Mouse (Mus musculus): ENCODE data around the gene Taok3.

- TF ChIP-seq POLR2A (IDR thresholded peaks at IDR 0.05; ENCODE audit: low read depth, low read length), result no peak
- TF ChIP-seq CTCF (conservative IDR thresholded peaks at IDR 0.05; ENCODE audit: insufficient read depth, insufficient read length, low read depth, low read length), result no peak
These were observed 193.5 kb downstream of the Taok3 start for GRCm38 (mm10) chr5:117313420-117313819.

Measured in kidney, adult 2 months (tissue).